ENCODE assay signal across 16 mouse cellular contexts in the genomic region with DNA sequence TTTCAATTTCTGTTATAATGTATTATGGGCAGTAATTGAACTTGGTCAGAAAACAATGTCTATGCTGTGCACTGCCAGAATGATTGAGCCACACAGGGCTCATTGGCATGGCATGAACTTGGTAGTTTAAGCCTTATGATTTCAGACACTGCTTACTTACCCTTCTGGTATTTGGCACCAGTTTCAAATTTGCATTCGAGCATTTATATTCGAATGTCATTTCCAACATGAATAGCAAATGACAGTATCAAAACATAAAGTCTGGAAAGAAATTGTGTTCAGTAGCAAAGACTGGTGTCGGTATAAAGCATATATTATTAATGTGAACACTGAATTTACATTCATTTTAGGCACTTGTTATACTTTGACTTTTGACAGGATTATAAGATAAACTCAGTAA.
"Had no signal": no experiment of that assay in that cellular context is flagged by ENCODE, and none has a peak within 500 bp of the region (broad histone marks: within the 10 kb centered on the region; RNA-seq: fewer than 3 reads in every experiment).

No protein-coding gene starts in this region.

- H3K36me3 ChIP-seq: neural tube, embryonic 12.5 days; neural tube, embryonic 13.5 days; neural tube, embryonic 15.5 days; stomach, embryonic 15.5 days had no signal

- H3K4me3 ChIP-seq: neural tube, embryonic 12.5 days; neural tube, embryonic 13.5 days; neural tube, embryonic 15.5 days; stomach, embryonic 15.5 days had no signal

- H3K27me3 ChIP-seq: neural tube, embryonic 12.5 days; neural tube, embryonic 13.5 days; neural tube, embryonic 15.5 days; stomach, embryonic 15.5 days had no signal

- DNase-seq: retina, postnatal 1 day; right cerebral cortex, adult 18-20 months; right cerebral cortex, postnatal 14 days; right cerebral cortex, postnatal 25 days; right cerebral cortex, postnatal 4 days; thymus, adult 18-20 months; thymus, adult 2 months; thymus, postnatal 14 days; thymus, postnatal 25 days; thymus, postnatal 36 days; thymus, postnatal 4 days had no signal

- H3K9me3 ChIP-seq: neural tube, embryonic 12.5 days; neural tube, embryonic 13.5 days; neural tube, embryonic 15.5 days; stomach, embryonic 15.5 days had no signal

- H3K4me1 ChIP-seq: neural tube, embryonic 12.5 days; neural tube, embryonic 15.5 days; stomach, embryonic 15.5 days had no signal

- H3K9ac ChIP-seq: neural tube, embryonic 12.5 days; neural tube, embryonic 13.5 days; neural tube, embryonic 15.5 days; stomach, embryonic 15.5 days had no signal

- H3K27ac ChIP-seq: neural tube, embryonic 12.5 days; neural tube, embryonic 13.5 days; neural tube, embryonic 15.5 days; stomach, embryonic 15.5 days; stomach, postnatal 0 days had no signal

- H3K4me2 ChIP-seq: neural tube, embryonic 12.5 days; neural tube, embryonic 13.5 days; neural tube, embryonic 15.5 days; stomach, embryonic 15.5 days had no signal
